Mouse (Mus musculus): ENCODE data around the gene Tmem239.

Gene Tmem239

DNA sequence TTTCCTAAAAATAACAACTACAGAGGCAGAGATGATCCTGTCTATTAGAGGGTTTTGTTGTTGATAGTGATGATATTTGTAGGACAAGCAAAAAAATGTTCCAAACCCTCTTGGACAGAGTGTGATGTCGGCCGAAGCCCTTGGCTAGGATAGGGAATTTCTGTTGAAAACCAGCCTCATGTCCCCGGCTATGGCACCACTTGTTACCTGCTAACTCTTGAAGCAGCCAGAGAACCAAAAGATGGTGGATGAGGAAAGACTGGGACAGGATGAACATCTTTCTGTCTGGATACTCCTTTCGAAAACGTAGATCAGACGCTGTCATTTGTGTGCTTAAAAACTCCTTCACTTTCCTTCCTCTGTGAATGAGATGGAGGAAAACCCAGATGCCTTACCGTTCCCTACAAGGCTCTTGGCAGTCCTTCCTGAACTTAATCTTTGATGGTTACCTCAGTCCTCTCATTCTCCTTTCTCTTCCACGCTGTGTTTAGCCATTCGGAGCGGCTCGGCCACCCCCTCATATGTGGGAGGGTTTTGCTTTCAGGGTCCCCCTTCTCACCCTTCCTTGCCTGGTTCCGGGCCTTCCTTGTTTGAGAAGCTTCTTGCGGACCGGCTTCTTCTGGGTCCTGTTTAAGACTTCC, 44.9 kb downstream of the Tmem239 start:
- DNase-seq (ENCODE audit: low read depth): peak; percentile 18

DNA sequence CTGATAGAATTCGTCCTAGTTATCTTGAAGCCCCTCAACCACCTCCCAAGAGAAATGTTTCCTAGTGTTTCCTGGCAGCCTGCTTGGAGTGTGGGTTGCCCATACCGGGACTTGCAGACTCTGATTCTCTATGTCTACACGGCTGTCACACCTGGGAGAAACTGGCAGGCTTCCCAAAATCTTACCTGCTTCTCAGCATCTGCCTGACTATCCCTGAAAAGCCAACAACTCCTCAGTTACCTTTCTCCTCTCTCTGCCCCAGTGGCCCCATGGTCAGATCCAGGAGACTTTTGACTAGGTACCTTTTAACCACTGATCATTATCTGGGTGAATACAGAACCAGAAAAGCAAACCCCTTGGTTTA, 45.4 kb downstream of the Tmem239 start:
- DNase-seq (ENCODE audit: low read depth): no peak

DNA sequence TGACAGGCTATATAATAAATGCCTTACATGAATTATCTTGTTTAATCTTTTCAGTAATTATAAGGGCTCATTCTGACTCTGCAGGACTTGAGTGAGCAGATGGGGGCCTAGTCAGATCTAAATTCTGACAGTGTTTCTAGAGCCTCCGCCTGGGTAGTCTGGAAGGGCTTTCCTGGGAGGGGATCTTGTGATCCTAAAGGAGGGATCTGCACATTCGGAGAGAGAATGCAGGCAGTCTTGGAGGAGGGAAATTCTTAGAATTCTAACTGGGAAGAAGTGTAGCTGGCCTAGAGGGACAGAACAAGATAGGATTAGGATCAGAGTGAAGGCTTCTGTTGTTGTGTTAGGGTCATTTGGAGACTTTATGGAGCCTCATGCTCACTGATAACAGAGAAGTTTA, 46.0 kb downstream of the Tmem239 start:
- DNase-seq (ENCODE audit: low read depth): no peak

DNA sequence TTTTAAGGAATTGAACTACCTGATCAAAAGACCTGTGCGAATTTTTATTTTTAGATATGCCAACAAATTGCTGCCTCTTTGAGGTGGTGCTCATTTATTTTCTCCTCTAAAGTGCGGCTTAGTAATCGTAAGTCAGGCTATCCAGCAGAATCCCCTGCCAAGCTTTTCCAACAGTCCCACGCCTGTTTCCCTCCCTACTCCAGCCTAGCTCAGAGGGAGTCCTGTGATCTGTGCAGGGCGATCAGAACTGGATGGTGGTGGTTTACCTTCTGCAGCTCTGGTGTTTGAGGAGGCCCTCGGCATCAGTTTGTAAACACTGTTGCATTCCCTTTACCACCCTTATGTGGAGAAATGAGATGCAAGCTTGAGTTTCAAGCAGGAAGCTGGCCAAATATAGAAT, 47.1 kb downstream of the Tmem239 start:
- no peak for DNase-seq (ENCODE audit: low read depth)

DNA sequence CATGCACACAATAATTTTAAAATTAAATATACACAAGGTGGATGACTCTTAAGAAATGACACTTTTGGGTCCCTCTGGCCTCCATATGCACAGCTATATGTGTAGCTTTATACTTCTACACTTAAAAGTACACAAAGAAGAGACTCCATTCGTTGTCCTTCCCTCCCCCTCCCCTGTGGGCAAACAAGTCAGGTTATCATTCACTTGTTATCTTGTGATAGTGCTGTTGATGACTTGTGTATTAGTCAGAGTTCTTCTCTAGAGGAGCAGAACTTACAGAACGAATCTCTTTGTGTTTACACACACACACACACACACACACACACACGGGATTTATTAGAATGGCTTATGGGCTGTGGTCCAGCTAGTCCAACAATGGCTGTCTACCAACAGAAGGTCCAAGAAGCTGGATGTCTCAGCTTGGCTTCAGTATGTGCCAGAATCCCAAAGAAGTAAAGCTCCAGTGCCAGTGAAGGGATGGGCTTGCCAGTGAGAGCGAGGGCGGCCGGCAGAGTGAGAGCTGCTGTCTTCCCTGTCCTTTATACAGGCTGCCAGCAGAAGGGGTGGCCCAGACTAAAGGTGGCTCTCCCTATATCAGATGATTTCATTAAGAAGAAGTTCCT, 48.6 kb downstream of the Tmem239 start:
- no peak for DNase-seq (ENCODE audit: low read depth)

Data from induced T-regulatory cell, adult 2 months (primary cell).